Comparison of ENCODE assay signal across 20 mouse cellular contexts in the genomic region with DNA sequence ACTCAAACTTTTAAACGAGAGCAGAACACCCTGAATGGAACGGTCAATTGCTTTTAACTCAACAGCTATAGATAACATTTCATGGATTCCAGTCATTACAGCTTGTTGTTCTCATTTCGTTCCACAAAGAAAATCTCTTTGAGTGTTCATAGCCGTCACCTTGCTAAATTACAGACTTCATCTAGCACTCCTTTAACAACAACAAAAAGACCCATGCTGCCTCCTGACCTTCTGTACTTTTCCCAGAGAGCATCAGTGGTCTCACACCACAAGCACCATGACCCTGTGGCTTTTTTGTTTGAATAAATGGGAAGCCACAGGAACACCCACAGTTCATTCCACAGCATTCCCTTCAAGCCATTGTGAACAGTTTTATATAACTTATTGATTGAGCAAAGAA.
DNase-seq lines count a peak whose midpoint lies in the region; ATAC-seq lines count a peak whose summit lies in the region.
"Had no signal": no experiment of that assay in that cellular context is flagged by ENCODE, and none has a peak within 500 bp of the region (broad histone marks: within the 10 kb centered on the region; RNA-seq: fewer than 3 reads in every experiment).

No protein-coding gene starts in this region.

- H3K27me3 ChIP-seq in hindbrain, embryonic 11.5 days (ENCODE audit: control insufficient read depth, insufficient read depth, low read length): no peaks in the 10 kb centered on the region
- H3K27me3 ChIP-seq in hindbrain, embryonic 13.5 days: no peaks in the 10 kb centered on the region
- H3K27me3 ChIP-seq: CH12.LX; embryonic facial prominence, embryonic 12.5 days; forebrain, embryonic 12.5 days; heart, embryonic 12.5 days; hindbrain, embryonic 12.5 days; intestine, embryonic 15.5 days had no signal

- peak; percentile 63; the same call in 1 of the 2 replicates for ATAC-seq in hindbrain, embryonic 11.5 days (ENCODE audit: low FRiP score)
- ATAC-seq in hindbrain, embryonic 13.5 days (ENCODE audit: low FRiP score): no peak
- no peak for ATAC-seq in erythroblast, adult 5-6 weeks (replicated peaks; ENCODE audit: low FRiP score, poor library complexity, severe bottlenecking)
- ATAC-seq: forebrain, embryonic 16.5 days; intestine, embryonic 15.5 days had no signal

- peak; percentile 25 for DNase-seq in hindbrain, embryonic 11.5 days (ENCODE audit: low spot score)
- peak; percentile 2 for DNase-seq in A20 (ENCODE audit: low read depth, low spot score)
- DNase-seq in embryo, embryonic 10 days (ENCODE audit: low spot score): peak; percentile 53
- peak; percentile 47 for DNase-seq in mesoderm, embryonic 11.5 days (ENCODE audit: low read depth, low spot score)
- no peak for DNase-seq in ovary, postnatal 14 days (ENCODE audit: low spot score)
- DNase-seq: adrenal gland, adult 8-10 months; adrenal gland, postnatal 36 days; cerebellum, adult 11 months; cerebellum, adult 8-10 months; cerebellum, postnatal 14 days; gastrocnemius, postnatal 25 days had no signal

- WGBS in hindbrain, embryonic 11.5 days: 16% methylated on average over 4 of the region's 4 CpGs
- 10% methylated on average over 4 of the region's 4 CpGs for WGBS in hindbrain, embryonic 13.5 days

- no peaks in the 10 kb centered on the region for H3K4me1 ChIP-seq in hindbrain, embryonic 11.5 days (replicated peaks; ENCODE audit: control insufficient read depth, insufficient read depth, low read length)
- no peaks in the 10 kb centered on the region for H3K4me1 ChIP-seq in hindbrain, embryonic 13.5 days (replicated peaks)
- H3K4me1 ChIP-seq: embryonic facial prominence, embryonic 12.5 days; forebrain, embryonic 12.5 days; heart, embryonic 12.5 days; hindbrain, embryonic 12.5 days; intestine, embryonic 15.5 days had no signal

- H3K27ac ChIP-seq in hindbrain, embryonic 11.5 days (ENCODE audit: low read depth, low read length): no peak overlapping the region
- H3K27ac ChIP-seq in hindbrain, embryonic 13.5 days: no peak overlapping the region
- H3K27ac ChIP-seq: embryonic facial prominence, embryonic 12.5 days; forebrain, embryonic 12.5 days; hindbrain, embryonic 12.5 days; intestine, embryonic 15.5 days had no signal

- H3K36me3 ChIP-seq in hindbrain, embryonic 11.5 days (ENCODE audit: control insufficient read depth, insufficient read depth, low read length): no peaks in the 10 kb centered on the region
- no peaks in the 10 kb centered on the region for H3K36me3 ChIP-seq in hindbrain, embryonic 13.5 days
- H3K36me3 ChIP-seq: embryonic facial prominence, embryonic 12.5 days; forebrain, embryonic 12.5 days; heart, embryonic 12.5 days; hindbrain, embryonic 12.5 days; intestine, embryonic 15.5 days had no signal

- H3K9me3 ChIP-seq in hindbrain, embryonic 11.5 days (ENCODE audit: control insufficient read depth, low read length): no peaks in the 10 kb centered on the region
- H3K9me3 ChIP-seq in hindbrain, embryonic 13.5 days: no peaks in the 10 kb centered on the region
- H3K9me3 ChIP-seq: embryonic facial prominence, embryonic 12.5 days; forebrain, embryonic 12.5 days; heart, embryonic 12.5 days; hindbrain, embryonic 12.5 days; intestine, embryonic 15.5 days had no signal

- H3K9ac ChIP-seq in hindbrain, embryonic 11.5 days (ENCODE audit: low read depth, low read length): no peak overlapping the region
- H3K9ac ChIP-seq in hindbrain, embryonic 13.5 days: no peak overlapping the region
- H3K9ac ChIP-seq: embryonic facial prominence, embryonic 12.5 days; forebrain, embryonic 12.5 days; heart, embryonic 12.5 days; hindbrain, embryonic 12.5 days; intestine, embryonic 15.5 days had no signal

- H3K4me2 ChIP-seq in hindbrain, embryonic 11.5 days (replicated peaks; ENCODE audit: low read depth, low read length): no peak overlapping the region
- no peak overlapping the region for H3K4me2 ChIP-seq in hindbrain, embryonic 13.5 days
- H3K4me2 ChIP-seq: embryonic facial prominence, embryonic 12.5 days; forebrain, embryonic 12.5 days; heart, embryonic 12.5 days; hindbrain, embryonic 12.5 days; intestine, embryonic 15.5 days had no signal

- H3K4me3 ChIP-seq in hindbrain, embryonic 11.5 days (ENCODE audit: low read depth, low read length): no peak overlapping the region
- H3K4me3 ChIP-seq in hindbrain, embryonic 13.5 days: no peak overlapping the region
- H3K4me3 ChIP-seq: embryonic facial prominence, embryonic 12.5 days; forebrain, embryonic 12.5 days; heart, embryonic 12.5 days; hindbrain, embryonic 12.5 days; intestine, embryonic 15.5 days had no signal
